Mouse (Mus musculus): Measurements from ENCODE around the gene Insl6. TPM values are rescaled to one million over a fixed set of nuclear protein-coding genes. Genes with fewer than 3 reads are reported as not detected.

The Insl6 gene
- total RNA-seq, 2 experiments from 2014 or later, result 0.81 TPM; not detected in 1

DNA sequence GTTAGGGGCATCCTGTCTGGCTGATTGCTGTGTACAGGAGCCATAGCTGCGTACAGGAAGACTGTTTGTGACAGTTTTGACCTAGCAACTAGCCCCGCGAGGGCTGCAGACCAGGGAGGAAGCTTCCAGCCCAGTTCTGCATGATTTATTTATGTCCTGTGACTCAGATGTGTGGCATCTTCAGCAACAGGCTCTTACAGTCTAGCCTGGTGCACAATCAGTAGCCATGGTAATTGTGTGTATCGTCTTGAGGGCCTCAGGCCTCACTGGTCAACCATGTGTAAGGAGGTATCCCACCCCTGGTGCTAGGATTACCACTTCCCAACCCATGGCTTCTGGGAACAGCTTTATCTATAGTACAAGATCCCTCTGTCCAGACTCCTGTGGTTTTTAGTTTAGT lies 32.6 kb downstream of the Insl6 start:
- no peak for ATAC-seq (ENCODE audit: poor library complexity, severe bottlenecking)

DNA sequence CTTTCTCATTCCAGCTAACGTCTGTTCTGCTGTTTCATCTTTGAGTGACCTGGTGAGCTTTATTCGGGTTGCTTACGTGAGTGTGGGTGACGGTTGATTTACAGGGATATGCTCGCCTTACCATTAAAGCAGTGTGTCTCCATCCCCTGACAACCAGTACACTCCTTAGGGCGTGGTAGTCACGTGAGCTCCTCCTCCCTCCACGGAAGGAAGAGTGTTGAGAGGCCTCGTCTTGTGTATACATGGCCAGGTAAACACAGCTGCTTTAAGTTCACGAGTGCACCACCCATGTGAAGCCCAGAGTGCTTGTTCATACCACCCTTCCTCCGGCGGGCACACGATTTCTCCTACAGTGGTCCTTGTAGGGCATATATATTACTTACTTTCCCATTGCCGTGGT lies 33.6 kb downstream of the Insl6 start:
- ATAC-seq (ENCODE audit: poor library complexity, severe bottlenecking), result no peak

DNA sequence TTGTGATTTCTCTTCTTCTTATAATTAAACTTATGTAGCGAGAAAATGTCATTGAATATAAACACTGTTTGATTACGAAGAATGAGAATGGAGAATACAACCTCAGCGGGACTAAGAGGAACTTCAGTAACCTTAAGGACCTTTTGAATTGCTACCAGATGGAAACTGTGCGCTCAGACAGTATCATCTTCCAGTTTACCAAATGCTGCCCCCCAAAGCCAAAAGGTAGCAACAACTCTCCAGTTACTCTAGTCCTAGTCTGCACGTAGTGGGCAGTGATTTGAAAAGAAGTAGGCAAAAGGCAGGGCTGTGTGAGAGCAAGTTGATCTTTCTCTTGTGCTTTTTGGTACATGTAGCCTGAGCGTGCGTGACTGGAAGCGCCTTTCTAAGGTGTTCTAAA lies 37.3 kb downstream of the Insl6 start:
- ATAC-seq (ENCODE audit: poor library complexity, severe bottlenecking), result no peak

DNA sequence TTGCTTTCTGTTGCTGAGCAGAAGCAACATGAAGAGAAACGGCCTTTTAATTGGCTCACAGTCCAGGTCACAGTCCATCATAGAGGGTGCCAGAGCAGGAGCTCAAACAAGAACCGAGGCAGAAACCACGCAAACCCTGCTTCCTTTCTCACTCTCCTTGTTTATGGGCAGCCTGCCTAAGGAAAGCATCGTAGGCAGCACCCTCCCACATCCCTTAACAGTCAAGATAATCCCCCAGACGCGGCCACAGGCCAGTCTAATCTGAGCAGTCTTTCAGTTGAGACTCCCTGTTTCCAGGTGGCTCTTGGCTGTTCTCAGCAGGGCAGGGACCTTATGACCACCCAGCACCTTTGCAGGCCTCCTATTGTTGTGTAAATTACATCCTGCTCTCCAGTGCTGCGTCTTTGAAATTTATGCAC lies 39.7 kb downstream of the Insl6 start:
- no peak for ATAC-seq (ENCODE audit: poor library complexity, severe bottlenecking)

DNA sequence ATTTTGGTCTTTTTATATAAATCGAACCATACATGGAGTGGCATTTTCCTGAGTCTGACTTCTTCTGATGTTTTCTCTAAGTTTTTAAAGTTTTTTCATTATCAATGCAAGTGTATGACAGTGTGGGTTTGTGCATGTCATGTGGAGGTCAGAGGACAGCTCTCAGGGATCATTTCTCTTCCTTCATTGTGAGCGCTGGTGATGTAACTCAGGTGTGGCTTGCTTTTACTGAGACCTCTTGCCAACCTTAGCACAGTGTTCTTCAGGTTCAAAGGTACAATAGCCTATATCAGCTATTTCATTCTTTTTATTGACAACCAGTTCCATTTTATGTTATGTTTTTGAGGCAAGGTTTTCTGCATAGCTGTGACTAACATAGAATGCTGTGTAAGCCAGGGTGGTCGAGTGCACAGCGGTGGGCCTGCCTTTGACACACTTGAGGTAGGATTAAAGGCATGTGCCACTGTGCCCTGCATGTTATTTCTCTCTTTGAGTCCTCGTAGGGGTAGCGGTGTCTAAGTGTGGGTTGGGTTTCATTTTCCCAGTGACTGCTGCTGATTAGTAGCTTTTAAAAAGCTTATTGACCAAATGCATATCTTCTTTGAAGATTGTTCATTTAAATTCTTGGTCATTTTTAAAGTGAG lies 46.1 kb downstream of the Insl6 start:
- ATAC-seq (ENCODE audit: poor library complexity, severe bottlenecking), result no peak

DNA sequence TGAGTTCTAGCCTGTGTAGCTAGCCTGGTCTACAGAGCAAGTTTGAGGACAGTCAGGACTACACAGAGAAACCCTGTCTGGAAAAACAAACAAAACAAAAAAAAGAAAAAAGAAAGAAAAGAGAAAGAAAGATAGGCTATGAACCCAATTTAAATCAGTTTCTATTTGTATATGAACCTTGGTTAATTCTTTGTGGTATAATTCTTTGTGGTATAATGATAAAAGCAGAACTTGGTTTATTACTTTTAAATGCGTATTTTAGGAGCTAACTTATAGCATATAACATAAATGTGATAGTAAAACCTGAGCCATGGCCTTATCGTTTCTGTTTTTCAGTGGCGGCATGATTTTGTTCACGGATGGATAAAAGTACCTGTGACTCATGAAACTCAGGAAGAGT lies 48.7 kb downstream of the Insl6 start:
- ATAC-seq (ENCODE audit: poor library complexity, severe bottlenecking), result no peak

DNA sequence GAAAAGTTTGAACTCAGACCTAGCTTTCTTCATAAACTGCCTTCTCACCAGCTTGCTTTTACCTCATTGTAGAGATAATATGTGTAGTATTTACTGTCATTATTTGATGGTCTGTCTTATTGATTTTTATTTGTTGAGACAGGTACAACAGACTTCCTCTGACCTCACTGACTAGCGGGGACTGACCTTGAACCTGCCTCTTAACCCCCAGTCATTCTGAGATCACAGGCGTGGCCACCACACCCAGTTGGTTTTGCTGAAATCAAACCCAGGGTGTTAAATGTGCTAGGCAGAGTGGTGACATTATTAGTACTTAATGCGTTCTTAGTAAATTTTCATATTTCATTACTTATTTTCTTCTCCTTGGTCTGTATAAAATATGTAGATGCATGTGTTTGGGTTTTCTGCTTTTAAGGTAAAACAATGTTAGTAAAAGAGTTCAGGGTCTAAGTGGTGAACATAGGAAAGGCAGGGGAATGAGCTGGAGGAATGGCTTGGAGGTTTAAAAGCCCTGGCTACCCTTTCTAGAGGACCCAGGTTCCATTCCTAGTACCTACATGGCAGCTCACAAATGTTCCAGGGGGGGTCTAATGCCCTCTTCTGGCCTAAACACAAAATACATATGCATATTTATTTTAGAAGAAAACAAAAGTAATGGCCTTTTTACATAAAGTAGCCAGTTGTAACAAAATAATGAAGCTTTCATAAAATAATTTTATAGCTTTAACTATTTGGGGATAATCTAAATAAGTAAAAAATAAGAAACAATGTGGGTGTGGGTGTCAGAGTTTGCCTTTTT lies 52.9 kb downstream of the Insl6 start:
- ATAC-seq (ENCODE audit: poor library complexity, severe bottlenecking), result no peak

Other genes starting within 250 kb of the Insl6 start
- gene Rcl1, start 224.0 kb downstream of the Insl6 start, total RNA-seq (2015), result 3.2 and 5.0 TPM in 2 replicates
- 11.7 TPM in 2 replicates for gene Rcl1, start 224.0 kb downstream of the Insl6 start, total RNA-seq (2017)
- 74.6 and 82.1 TPM in 2 replicates for gene Jak2, start 73.5 kb downstream of the Insl6 start, total RNA-seq (2015)
- gene Jak2, start 73.5 kb downstream of the Insl6 start, total RNA-seq (2017), result 80.8 and 83.2 TPM in 2 replicates
- gene Rln1, start 9.3 kb upstream of the Insl6 start, total RNA-seq (2015), result not detected in 2 replicates
- not detected in 2 replicates for gene Rln1, start 9.3 kb upstream of the Insl6 start, total RNA-seq (2017)
- gene Plgrkt, start 42.0 kb upstream of the Insl6 start, total RNA-seq (2015), result 66.4 and 70.8 TPM in 2 replicates
- gene Plgrkt, start 42.0 kb upstream of the Insl6 start, total RNA-seq (2017), result 50.8 and 57.1 TPM in 2 replicates
- 4.1 and 5.6 TPM in 2 replicates for gene Cd274, start 42.1 kb upstream of the Insl6 start, total RNA-seq (2015)
- gene Cd274, start 42.1 kb upstream of the Insl6 start, total RNA-seq (2017), result 2.6 and 2.9 TPM in 2 replicates
- gene Pdcd1lg2, start 85.6 kb upstream of the Insl6 start, total RNA-seq (2015), result 0.75 TPM in 1 of 2 replicates, not detected in the other
- 0.44 and 1.8 TPM in 2 replicates for gene Pdcd1lg2, start 85.6 kb upstream of the Insl6 start, total RNA-seq (2017)
- 12.9 and 13.1 TPM in 2 replicates for gene Ric1, start 196.9 kb upstream of the Insl6 start, total RNA-seq (2015)
- gene Ric1, start 196.9 kb upstream of the Insl6 start, total RNA-seq (2017), result 14.3 and 15.3 TPM in 2 replicates